Mouse (Mus musculus) lung, postnatal 25 days (tissue): ENCODE results near the gene Pex12.
"Not testable (repeated sequence)": the region's sequence is repeated elsewhere in the genome, so short reads cannot be mapped to it uniquely, and the experiment has no call there.

Experiments used
- DNase-seq: peaks from one replicate; pipeline ENCODE4 v3.0.0; 2022; ENCODE audit warnings: low spot score

The Pex12 gene

GRCm38 (mm10) chr11:83286566-83286965, 15.8 kb downstream of the Pex12 start, which contains the start of gene Slfn14:
Slfn14 (minus strand) TSS chr11:83286726.
- no peak for DNase-seq

GRCm38 (mm10) chr11:83285627-83286026, 16.8 kb downstream of the Pex12 start:
- no peak for DNase-seq

- DNase-seq, result no peak
Measured at GRCm38 (mm10) chr11:83282084-83282483, 20.3 kb downstream of the Pex12 start.

GRCm38 (mm10) chr11:83279691-83280090, 22.7 kb downstream of the Pex12 start:
- no peak for DNase-seq

- no peak for DNase-seq
Measured at GRCm38 (mm10) chr11:83279024-83279423, 23.4 kb downstream of the Pex12 start.

GRCm38 (mm10) chr11:83276251-83276650, 26.1 kb downstream of the Pex12 start:
- no peak for DNase-seq

GRCm38 (mm10) chr11:83271951-83272843, 30.2 kb downstream of the Pex12 start:
- DNase-seq, result peak; percentile 16

GRCm38 (mm10) chr11:83271151-83271950, 31.0 kb downstream of the Pex12 start:
- DNase-seq, result peak; percentile 78

GRCm38 (mm10) chr11:83270842-83271150, 31.6 kb downstream of the Pex12 start:
- DNase-seq, result no peak

- no peak for DNase-seq
Measured at GRCm38 (mm10) chr11:83263146-83263545, 39.2 kb downstream of the Pex12 start.

GRCm38 (mm10) chr11:83262673-83263072, 39.7 kb downstream of the Pex12 start:
- no peak for DNase-seq

- not testable (repeated sequence) for DNase-seq
Measured at GRCm38 (mm10) chr11:83257211-83257610, 45.2 kb downstream of the Pex12 start.
